Mouse (Mus musculus) lung, postnatal 4 days (tissue): Measurements from ENCODE around the gene Zfp326.

ENCODE experiments used
- DNase-seq, 2 experiments: peaks; one replicate each; pipeline ENCODE4 v3.0.0; 2021

The Zfp326 gene

DNA sequence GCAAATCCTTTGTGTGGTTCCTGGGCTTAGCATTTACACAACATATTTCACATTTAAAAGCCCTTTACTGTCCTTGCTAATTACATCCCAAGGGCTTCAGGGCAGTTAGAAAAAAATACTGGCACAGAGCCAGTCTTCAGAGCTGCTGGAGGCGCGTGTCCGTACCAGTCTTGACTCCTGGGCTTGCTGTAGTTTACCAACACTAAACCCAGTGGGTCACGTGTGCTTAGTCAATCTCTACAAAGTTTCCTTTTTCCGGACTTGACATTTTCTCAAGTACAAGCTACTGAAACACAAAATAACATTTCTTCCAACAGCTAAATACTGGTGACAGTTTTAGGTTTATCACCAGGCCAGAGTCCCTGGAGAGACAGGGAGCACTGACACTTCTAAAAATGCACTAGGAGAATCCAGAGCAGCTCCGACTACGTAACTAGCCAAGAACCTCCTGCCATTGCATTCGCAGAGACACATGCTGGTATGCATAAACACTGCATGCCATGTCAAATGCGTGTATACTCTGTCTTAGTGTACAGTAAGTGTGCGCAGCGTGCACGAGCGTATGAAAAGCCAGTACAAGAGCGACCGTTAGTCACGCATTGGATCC lies 8.4 kb upstream of the Zfp326 start:
- peak; percentile 52 to 62 for DNase-seq

DNA sequence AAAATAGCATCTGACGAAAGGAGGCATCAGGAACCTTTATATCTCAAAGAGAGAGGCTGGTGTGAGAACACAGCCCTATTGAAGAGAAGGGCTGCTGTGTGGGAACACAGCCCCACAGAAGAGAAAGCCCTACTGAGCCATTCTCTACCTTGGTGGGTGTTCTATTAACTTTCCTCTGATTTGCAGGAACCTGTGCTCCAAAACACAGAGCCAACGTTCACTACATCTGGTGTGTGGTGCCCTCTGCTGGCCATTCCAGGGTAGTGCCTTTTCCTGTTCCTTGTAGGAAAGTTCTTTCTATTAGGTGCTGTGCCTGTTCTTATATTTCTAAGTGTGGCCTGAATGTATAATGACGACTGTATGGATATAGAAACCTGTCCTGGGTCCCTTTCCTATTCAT lies 7.8 kb upstream of the Zfp326 start:
- DNase-seq: peak; percentile 79 to 87

DNA sequence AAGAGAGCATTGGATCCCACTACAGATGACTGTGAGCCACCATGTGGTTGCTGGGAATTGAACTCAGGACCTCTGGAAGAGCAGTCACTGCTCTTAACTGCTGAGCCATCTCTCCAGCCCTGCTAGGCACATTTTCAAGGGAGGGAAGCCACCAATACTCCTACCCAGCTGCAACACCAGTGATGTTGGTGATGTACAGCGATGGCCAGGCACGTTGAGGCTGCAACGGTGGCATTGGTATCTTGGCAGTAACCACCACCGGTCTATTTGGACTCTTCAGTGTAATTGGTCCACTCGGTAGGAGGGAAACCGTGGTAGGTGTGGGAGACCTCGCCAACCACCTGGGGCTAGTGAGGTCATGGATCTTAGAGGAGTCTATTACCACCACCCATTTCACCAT lies 6.6 kb upstream of the Zfp326 start:
- DNase-seq: no peak

DNA sequence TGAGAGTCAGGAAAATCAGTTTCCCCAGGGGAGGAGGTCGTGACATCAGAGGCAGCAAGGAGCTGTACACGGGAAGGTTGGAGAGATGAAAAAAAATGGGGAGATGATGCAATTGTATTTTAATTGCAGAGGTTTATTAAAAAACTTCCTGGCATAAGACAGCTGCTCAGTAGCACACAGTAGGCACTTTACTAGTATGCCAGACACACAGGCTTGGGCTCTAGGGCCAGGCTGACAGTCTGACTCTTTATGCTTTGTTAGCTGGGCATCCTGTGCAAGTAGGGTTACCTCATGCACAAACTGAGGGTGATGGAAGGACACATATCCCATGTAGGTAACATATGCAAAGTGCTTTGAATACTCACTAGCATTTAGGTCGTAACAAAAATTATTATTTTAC lies 5.2 kb upstream of the Zfp326 start:
- DNase-seq: no peak

DNA sequence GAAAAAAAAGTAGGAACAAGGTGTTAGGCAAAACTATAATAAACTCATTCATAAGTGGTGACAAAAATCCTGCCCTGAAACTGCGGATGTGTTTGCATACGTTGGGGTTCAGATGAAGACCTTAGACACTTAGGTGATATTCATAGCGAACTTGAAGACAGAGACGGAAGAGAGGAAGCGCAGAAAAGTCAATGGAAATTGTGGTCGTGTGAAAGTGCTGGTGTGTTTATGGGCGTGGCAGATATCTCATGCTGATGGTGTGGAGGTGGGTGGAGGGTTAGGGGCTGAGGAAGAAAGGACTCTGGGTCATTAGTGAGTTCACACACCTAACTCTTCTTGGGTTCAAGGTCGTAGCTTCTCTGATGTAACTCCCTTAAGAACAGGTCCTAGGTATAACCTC lies 4.2 kb upstream of the Zfp326 start:
- DNase-seq: no peak

DNA sequence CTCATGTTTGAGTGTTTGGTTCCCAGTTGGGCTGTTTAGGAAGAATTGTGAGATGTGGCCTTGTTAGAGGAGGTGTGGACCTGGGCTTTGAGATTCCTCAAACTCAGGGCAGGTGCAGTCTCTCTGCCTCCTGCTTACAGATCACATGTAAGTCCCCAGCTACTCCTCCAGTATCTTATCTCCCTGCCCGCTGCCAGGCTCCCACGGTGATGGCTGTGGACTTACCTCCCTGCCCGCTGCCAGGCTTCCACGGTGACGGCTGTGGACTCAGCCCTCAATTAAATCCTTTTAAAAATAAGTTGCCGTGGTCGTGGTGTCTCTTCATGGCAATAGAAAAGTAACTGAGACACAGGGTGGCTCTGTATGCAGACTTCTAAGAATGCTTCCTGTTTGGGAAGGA lies 3.4 kb upstream of the Zfp326 start:
- DNase-seq: no peak

DNA sequence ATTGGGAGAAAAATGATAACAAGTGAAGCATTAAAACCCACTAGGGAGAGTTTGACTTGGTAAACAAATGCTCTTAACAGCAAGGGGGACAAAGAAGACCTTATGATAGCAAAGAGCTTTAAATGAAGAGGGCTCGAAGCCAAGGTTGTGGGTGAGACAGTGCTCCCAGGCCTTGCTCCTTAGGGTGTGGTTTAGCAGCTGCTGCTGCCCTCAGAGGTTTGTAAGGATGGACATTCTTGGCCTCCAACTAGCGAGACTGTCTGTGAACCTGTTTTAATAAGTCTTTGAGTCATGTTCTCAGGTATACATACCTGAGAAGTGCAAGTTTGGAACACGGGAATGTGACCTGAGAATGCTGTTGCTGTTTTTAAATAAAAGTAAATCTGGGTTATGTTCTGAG lies 2.6 kb upstream of the Zfp326 start:
- DNase-seq: no peak

DNA sequence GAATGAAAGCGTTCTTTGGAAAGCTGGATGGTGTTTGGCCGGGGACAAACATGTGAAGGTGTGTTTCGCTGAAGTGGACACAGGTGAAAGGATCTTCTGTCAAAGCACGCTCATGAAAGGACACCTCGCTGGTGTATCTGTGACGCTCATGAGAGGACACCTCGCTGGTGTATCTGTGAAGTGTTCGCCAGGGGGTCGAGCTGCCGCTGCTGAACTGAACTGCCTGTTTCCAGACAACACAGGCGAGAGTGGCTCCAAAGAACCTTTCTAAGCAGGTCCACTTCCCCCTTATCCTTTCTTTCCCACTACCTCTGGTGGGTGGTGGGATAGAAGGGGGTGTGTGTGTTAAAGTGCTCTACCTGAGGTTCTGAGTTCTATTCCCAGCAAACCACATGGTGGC lies 1.9 kb upstream of the Zfp326 start:
- DNase-seq: no peak

DNA sequence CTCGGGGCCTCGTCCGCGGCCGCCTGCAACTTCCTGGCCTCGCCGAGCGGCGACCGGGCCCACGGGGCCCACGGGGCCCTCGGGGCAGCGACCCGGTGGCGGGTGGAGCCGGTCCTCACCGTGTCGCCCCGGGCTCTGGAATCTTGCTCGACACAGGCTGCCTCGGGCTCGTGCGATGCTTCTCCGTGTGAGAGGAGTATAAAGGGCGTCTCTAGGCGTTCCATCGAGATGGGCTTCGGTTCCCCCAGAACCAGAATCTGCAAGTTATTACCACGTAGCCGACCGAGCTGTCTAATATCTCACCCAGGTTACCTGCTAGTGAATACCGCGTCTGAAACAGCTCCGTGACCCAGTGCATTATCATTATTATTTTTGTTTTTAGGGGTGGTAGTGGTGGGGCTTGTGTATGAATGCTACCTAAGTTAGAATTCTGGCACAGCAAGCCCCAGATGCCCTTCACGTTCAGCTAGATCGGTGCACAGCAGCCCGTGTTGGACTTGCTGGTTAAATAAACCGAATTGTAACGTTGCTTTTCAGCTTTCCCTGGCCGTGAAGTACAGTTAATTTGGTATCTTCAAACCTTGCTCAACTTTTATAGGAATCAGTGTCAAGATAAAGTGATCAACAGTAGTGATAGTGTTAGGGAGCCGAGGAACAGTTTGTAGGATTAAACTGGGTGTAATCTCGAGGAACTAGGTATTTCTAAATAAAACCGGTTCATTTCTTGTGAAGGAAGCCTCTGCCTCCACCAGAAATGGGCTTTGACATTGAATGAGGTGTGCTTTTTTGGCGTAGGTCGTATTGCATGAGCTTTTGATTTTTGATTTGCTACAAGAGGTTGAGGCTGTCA lies 785 bp downstream of the Zfp326 start:
- DNase-seq: no peak

DNA sequence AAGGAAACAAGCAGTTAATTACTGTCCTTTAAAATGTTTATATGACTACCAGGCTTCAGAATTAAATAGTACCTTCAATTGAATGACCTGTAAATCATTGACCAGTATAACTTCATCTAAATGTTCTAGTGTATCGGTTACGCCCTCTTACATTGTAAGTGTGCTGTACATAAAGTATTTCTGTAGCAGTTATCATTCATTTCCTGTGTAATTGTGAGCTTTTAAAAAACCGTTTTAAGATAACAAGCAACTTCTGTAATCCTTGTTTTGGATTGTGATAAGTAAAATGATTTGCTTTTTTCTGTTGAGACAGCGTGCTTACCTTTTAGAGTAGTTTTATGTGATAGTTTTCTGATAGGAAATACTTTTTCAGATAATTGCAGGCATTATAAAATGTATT lies 11.0 kb downstream of the Zfp326 start:
- no peak for DNase-seq

DNA sequence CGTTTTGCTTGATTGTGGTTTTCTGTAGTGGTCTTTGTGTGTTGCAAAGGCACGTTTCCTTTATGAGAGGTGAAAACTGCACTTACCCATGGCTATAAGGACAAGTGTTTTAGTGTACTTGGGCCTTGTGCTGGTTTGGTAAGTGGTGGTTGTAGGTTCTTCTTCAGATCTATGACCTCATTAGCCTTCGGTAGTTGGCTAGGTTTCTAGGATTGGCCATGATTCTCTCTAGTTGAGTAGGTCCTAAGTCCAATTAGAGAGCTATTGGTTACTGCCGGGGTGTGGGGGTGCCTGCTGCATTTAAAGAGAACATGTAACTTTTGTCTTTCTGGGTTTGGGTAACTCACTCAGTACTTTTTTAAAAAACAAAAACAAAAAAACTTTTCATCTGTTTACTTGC lies 21.8 kb downstream of the Zfp326 start:
- DNase-seq: no peak

DNA sequence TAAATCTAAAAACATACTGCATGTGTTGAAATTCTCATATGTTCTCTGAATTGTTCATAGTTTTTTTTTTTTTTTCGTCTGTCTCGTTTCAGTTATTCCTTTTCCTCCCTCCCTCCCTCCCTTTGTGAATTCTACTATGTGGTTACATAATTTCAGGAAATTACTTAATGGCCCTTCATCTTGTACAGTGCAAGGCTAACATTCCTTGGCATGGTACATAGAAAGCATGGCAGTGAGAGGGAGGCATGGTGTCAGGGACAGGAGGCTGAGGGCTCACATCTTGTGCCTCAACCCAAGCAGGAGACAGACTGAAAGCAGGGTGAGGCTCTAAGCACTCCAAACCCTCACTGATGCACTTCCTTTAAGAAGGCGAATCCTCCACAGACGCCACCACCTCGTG lies 32.8 kb downstream of the Zfp326 start:
- DNase-seq: no peak

DNA sequence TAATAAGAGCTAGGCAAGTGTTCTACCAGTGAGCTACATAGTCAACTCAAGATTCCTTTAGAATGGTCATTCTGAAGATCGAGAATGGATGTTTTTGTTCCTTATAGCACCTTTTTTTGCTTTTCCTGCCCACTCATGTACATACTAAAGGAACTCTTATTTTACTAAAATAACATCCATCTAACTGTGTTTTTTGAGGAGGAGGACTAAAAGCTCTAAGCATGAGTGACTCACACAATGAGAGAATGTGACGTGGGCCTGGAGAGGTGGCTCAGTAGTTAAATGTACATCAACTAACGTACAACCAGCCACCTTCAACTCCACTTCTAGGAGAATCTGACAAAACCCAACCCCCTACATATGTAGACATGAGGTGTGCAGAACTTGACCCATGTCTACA lies 33.3 kb downstream of the Zfp326 start:
- no peak for DNase-seq

DNA sequence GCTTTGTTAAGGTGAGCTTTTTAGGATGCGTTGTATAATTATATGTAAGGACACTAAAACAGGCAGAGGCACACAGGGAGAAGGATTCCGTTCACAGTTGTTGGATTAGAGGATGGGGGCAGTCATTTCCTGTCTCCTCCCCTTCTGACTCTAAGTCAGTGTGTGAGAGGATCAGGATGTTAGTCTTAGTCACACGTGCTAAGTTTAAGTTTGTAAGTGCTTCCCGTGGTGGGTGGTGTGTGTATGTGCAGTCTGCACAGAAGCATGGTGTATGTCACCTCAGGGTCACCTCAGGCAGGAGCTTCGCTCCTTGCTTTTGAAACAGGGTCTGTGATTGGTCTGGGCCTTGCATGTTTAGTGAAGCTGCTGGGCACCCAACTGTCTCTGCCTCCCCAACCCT lies 35.1 kb downstream of the Zfp326 start:
- DNase-seq: no peak

DNA sequence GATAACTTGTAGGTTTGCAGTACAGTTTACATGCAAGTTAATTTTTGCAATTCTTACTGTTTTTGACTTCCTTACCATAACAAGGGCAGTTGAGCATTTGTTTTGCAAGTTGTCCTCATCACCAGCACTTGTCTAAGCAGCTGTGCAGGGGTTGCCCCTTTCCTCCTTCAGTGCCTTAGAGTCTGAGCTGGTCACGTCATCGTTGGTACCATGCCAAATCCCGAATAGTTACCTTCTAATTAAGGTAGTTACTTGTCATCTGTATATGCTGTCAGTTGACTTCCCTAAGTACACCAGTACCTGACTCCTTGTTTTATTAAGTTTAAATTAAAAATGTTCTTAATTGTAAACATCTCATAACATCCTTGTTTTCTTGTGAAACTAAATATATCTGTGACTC lies 41.0 kb downstream of the Zfp326 start:
- no peak for DNase-seq

DNA sequence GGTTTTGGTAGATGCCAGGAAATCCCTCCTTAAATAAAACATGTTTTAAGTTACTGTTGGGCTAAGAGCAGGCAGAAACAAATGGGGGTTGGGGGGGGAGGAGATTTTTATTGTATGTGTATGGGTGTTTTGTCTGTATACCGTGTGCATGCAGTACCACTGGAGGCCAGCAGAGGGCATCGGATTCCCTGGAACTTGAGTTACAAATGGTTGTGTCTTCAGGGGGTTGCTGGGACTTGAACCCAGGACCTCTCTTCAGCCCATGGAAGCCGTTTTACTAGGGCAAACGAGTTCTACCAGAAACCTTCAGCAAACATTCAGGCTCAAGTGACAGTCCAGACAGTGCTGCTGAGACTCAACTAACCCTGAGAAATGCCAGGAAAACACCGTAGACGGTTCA lies 41.9 kb downstream of the Zfp326 start:
- no peak for DNase-seq

DNA sequence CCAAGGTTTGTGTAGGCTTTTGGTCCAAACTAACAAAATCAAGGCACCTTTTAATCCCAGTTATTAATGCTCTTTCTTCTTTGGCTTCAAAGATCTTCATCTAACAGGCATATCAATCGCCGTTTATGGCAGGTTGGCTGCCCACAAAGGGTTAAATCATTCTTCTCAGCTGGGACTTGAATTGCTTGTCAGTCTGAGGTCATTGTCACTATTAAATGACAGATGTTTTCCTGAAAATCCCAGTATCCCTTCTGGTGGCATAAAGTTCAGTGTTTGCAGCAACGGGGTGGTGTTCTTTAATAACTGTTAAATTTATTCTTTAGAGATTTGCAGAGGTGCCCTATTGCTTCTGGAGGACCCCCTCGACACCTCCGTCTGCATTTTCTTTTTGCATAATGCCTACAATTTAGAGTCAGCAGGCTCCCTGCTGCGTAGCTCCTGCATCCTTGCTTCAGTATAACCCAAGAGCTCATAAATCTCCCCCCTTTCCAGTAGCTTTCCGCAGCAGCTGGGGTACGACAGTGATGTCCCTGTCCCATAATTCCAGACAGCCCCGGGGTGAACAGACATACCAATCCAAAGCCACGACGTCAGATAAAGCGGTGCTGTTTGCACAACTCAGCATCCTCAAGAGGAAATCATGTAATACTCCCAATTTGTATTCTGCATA lies 46.6 kb downstream of the Zfp326 start:
- no peak for DNase-seq

DNA sequence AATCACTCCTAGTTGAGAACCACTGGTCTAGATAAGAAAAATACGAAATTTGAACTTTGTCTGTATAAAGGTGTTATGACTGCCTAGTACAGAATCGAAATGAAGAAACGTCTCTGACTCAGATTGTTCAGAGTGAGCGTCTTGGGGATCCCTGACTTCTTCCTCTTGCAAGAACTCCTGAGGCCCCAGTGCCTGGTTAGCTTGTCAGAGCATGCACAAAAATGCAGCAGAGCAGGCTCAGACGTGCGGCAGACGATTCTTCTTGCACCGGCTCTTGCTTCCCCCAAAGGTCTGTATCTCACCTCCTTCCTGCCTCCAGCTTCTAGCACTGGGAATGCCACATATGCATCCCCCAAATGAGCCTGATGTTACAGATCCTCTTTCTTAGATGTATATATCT lies 48.0 kb downstream of the Zfp326 start:
- DNase-seq: no peak

DNA sequence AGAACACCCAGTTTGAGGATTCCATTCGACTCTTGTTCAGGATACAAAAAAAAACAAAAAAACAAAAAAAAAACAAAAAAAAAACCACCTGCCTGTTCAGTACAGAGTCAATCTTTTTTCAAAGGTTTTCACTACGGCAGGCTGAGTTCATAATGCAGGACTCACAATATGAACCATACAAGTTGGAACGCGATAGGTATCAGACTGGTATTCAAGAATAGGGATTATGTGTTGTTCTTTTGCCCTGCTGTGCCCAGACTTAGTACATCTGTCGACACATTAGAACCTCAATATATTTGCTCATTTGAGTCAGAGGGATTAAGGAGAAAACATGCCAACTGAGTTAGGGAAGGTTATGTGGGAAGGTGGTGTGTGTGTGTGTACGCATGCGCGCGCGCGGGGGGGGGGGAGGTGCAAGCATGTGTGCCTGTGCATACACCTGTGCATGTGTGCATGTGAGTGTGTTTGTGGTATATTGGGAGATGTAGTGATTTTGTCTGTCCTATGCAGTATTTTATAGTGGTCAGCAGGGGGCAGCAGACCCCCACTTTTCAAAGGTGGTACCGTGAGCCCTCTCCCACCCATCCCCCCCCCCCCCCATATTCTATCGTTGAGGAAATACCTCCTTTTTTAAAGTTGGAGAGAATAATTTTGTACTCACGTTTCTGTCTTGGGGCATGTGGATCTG lies 49.3 kb downstream of the Zfp326 start:
- DNase-seq: no peak

DNA sequence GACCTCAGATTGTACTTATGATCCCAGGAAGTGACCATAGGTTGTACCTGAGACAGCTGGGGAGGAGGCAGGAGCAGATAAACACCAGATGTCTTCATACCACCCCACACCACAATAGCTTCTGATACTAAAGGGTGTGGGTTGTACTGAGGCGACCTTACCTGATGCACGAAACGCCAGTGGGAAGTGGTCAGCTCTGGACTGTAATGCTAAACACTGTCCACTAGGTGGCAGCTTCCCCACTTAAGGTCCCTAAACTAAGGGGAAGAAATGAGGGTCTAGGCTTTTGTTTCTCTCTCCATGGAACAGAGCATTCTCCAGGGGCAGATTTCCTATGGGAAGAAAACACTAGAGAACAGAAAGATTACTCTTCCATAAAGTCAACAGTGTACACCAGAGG lies 53.9 kb downstream of the Zfp326 start:
- peak in 1 of 2 experiments; percentile 25 for DNase-seq

DNA sequence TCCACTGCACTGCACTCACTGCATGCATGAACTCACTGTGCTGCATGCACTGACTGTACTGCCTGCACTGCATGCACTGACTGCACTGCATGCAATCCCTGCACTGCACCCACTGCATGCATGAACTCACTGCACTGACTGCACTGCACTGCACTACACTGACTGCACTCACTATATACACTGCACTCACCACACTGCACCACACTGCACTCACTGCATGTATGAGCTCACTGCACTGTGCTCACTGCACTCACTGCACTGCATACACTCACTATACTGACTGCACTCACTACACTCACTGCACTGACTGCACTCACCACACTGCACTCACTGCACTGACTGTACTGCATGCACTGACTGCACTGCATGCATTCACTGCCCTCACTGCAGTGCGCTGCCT lies 56.0 kb downstream of the Zfp326 start:
- no peak for DNase-seq

DNA sequence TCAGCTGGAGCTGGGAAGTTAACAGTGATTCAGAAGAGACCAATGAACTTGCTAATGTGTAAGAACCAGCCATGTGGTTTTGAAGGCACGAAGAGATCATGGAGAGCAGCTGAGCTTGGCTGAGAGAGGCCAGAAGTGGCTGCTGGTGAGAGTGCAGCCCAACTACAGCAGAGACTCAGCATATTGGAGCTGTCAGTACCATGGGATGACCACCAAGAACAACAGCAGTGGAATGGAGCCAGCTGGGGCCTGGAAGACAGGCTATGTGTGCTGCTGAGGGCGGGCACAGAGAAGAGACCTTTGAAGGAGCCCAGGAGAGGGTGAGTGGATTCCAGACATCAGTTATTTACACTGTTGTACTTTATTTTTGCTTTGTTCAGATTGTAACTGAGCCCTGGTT lies 65.6 kb downstream of the Zfp326 start:
- peak; percentile 14 to 44 for DNase-seq
